Mouse (Mus musculus) liver, embryonic 16.5 days (tissue): ENCODE results near the gene Wdr59. TPM values are rescaled to one million over a fixed set of nuclear protein-coding genes. Genes with fewer than 3 reads are reported as not detected.

Source experiments
- ATAC-seq: fragments of 200-750 bp; cut with Nextera tagmentation; 2 replicates; pipeline ENCODE4 v1.8.0; 2017; ENCODE audit warnings: low read depth, mild to moderate bottlenecking, moderate number of reproducible peaks, moderate library complexity
- H3K27ac ChIP-seq: fragments of 300-500 bp; sonication (generic); 2 replicates; pipeline ENCODE4 v1.5.1; 2014; ENCODE audit warnings: mild to moderate bottlenecking, low read length
- H3K27me3 ChIP-seq: fragments of 300-500 bp; sonication (generic); 2 replicates; pipeline ENCODE4 v1.6.1; 2014; ENCODE audit warnings: low read depth, low read length, mixed read lengths; ENCODE audit not compliant: control insufficient read depth, insufficient read depth
- H3K36me3 ChIP-seq: fragments of 300-500 bp; sonication (generic); 2 replicates; pipeline ENCODE4 v1.6.1; 2014; ENCODE audit warnings: mild to moderate bottlenecking; ENCODE audit not compliant: control insufficient read depth, insufficient read depth
- H3K4me1 ChIP-seq: fragments of 300-500 bp; sonication (generic); 2 replicates; pipeline ENCODE4 v1.6.1; 2014; ENCODE audit warnings: low read depth, low read length, mixed read lengths; ENCODE audit not compliant: control insufficient read depth
- H3K4me2 ChIP-seq: fragments of 300-500 bp; sonication (generic); 2 replicates; pipeline ENCODE4 v1.6.1; 2014; ENCODE audit warnings: low read depth, low read length, mixed read lengths
- H3K4me3 ChIP-seq: fragments of 300-500 bp; sonication (generic); 2 replicates; pipeline ENCODE4 v1.5.1; 2014; ENCODE audit warnings: low read depth, mild to moderate bottlenecking, low read length
- H3K9ac ChIP-seq: fragments of 300-500 bp; sonication (generic); 2 replicates; pipeline ENCODE4 v1.6.1; 2014; ENCODE audit warnings: low read depth, low read length
- H3K9me3 ChIP-seq: fragments of 300-500 bp; sonication (generic); replicated peaks from 2 replicates; pipeline ENCODE4 v1.6.1; 2016; ENCODE audit warnings: low read length; ENCODE audit not compliant: control insufficient read depth
- WGBS: fragments of 180-500 bp; shearing (Covaris S2); extraction: QIAGEN DNeasy Blood & Tissue Kit; methylation state at CpG from one replicate; pipeline ENCODE4 v1.1.7; 2014; ENCODE audit not compliant: insufficient replicate concordance; 5-methylcytosine and 5-hydroxymethylcytosine counted together
- polyA plus RNA-seq: library from polyadenylated mRNA; unstranded; fragments of >200 nt; fragmentation: Nextera tagmentation; extraction: Ambion mirVana; gene quantifications from 2 replicates; pipeline ENCODE4 v1.2.1, GENCODE M21; 2015

The Wdr59 gene
- polyA plus RNA-seq, 1 experiment from 2014 or later = 1.7 TPM

- 52% methylated on average over 5 of the region's 5 CpGs for WGBS
- Histone ChIP-seq H3K4me1 (peaks cover 14% of the 10 kb centered on the region), H3K4me3 (no peak overlapping the region; the same call in 1 of the 2 replicates), H3K27me3 (no peaks in the 10 kb centered on the region), H3K4me2 (peak overlapping the region; percentile 99), H3K9ac (no peak overlapping the region), H3K36me3 (no peaks in the 10 kb centered on the region), H3K27ac (no peak overlapping the region), H3K9me3 (no peaks in the 10 kb centered on the region)
- no peak for ATAC-seq
Measured at GRCm38 (mm10) chr8:111535491-111535890, 13.6 kb upstream of the Wdr59 start.

DNA sequence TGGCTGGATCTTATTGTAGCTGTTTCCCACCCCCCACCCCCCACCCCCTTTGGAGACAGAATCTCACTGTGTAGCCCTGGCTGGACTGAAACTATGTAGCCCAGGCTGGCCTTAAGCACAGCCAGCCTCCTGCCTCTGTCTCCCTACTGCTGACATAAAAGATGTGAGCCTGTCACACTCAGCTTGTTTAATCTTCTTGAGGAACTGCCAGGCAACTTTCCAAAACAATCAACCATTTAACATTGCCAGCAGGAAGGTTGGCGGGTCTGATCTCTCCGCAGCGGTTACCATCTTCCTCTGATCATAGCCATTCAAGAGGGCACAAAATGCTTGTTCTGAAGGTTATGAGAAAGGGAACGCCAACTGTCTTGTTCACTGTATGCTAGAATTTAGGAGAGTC lies 11.6 kb upstream of the Wdr59 start:
- Histone ChIP-seq H3K27ac (no peak overlapping the region), H3K9me3 (no peaks in the 10 kb centered on the region), H3K4me1 (peaks cover 14% of the 10 kb centered on the region), H3K4me3 (no peak overlapping the region), H3K9ac (no peak overlapping the region), H3K36me3 (no peaks in the 10 kb centered on the region), H3K4me2 (no peak overlapping the region), H3K27me3 (no peaks in the 10 kb centered on the region)
- no peak for ATAC-seq
- WGBS = 73% methylated on average over 4 of the region's 4 CpGs

DNA sequence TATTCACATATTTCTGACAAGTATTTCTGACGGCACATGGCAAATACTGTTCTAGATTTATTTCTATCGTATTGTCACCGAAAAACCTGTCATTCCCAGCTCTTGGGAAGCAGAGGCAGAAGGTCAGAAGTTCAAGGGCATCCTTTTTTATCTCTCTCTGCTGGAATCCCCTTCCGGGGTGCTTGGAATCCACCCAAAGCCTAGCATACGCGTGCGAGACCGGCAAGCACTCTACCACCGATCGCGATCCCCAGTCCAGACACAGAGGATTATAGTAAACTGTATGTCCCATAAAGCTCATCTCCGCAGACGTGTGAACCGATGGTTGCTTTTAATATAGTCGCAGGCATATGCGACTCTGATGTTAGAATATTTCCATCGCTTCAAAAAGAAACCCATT lies 9.7 kb upstream of the Wdr59 start:
- no peak overlapping the region for H3K9ac ChIP-seq
- H3K4me1 ChIP-seq = no peaks in the 10 kb centered on the region; the same call in 1 of the 2 replicates
- H3K27me3 ChIP-seq = no peaks in the 10 kb centered on the region
- ATAC-seq = no peak
- H3K4me2 ChIP-seq = no peak overlapping the region
- no peak overlapping the region for H3K27ac ChIP-seq
- no peak overlapping the region for H3K4me3 ChIP-seq
- no peaks in the 10 kb centered on the region for H3K9me3 ChIP-seq
- no peaks in the 10 kb centered on the region for H3K36me3 ChIP-seq
- WGBS = 73% methylated on average over 17 of the region's 17 CpGs

DNA sequence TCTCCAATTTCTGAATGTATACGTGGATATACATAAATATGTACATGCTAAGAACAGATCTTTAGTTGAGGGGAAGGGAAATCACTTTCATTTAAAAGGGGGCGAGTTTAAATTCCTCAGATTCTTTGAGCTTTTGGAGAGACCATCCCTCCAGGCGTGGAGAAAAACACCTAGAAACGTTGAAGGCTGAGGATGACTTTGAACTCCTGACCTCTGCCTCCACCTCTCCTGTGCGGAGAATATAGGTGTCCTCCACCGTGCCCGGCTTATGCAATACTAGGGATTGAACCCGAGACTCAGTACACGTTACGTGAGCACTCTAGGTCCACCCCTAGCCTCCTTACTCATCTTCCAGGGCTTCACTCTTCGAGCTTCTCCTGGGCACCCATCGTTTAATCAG lies 9.3 kb upstream of the Wdr59 start:
- Histone ChIP-seq H3K36me3 (no peaks in the 10 kb centered on the region), H3K27me3 (no peaks in the 10 kb centered on the region), H3K4me2 (no peak overlapping the region), H3K4me1 (no peaks in the 10 kb centered on the region; the same call in 1 of the 2 replicates), H3K4me3 (no peak overlapping the region), H3K9ac (no peak overlapping the region), H3K27ac (no peak overlapping the region), H3K9me3 (no peaks in the 10 kb centered on the region)
- ATAC-seq = no peak
- 62% methylated on average over 12 of the region's 12 CpGs for WGBS

DNA sequence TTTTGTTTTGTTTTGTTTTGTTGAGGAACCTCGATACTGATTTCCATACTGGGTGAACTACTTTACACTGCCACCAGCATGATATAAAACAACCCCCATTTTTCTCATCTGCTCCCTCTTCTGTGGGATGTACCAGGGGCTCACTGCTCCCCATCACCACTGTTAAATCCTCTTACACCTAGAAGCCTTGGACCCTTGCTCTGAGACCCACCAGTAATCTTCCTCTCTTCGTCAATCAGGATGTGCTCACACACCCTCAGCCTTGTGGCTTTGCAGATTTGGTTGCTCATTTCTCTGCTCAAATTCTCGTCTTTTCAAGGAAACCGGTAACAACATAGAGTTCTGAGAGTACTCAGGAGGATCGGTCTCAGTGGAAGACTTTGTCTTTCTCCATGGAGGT lies 6.2 kb upstream of the Wdr59 start:
- Histone ChIP-seq H3K36me3 (no peaks in the 10 kb centered on the region), H3K4me3 (no peak overlapping the region), H3K4me1 (no peaks in the 10 kb centered on the region; the same call in 1 of the 2 replicates), H3K27me3 (no peaks in the 10 kb centered on the region), H3K9me3 (no peaks in the 10 kb centered on the region), H3K9ac (no peak overlapping the region), H3K27ac (no peak overlapping the region), H3K4me2 (no peak overlapping the region)
- ATAC-seq = no peak
- WGBS = 59% methylated on average over 5 of the region's 5 CpGs

DNA sequence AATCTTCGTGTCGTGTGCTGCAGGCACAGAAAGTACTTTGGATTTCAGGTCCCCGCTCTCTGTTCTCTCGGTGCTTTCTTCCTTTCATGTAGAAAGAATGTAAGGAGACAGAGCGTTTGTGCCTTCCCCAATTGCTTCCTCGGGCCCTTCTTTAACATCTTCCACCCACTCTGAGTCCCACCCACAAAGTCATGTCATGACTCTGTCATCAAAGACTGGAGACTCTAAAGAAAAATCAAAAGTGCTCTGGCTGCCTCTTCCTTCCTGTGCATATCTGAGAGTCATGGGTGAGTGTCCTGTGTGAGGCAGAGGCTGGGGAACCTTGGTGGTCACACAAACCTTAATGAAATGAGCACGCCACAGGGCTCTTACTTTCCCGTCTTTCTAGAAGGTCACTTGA lies 5.3 kb upstream of the Wdr59 start:
- H3K27ac ChIP-seq = no peak overlapping the region
- no peaks in the 10 kb centered on the region; the same call in 1 of the 2 replicates for H3K4me1 ChIP-seq
- no peak overlapping the region for H3K9ac ChIP-seq
- no peak for ATAC-seq
- no peaks in the 10 kb centered on the region for H3K36me3 ChIP-seq
- no peaks in the 10 kb centered on the region for H3K9me3 ChIP-seq
- H3K4me3 ChIP-seq = no peak overlapping the region
- WGBS = 36% methylated on average over 8 of the region's 8 CpGs
- H3K27me3 ChIP-seq = no peaks in the 10 kb centered on the region
- H3K4me2 ChIP-seq = no peak overlapping the region

GRCm38 (mm10) chr8:111526403-111527024 lies 4.6 kb upstream of the Wdr59 start:
- Histone ChIP-seq H3K9me3 (no peaks in the 10 kb centered on the region), H3K4me3 (no peak overlapping the region), H3K9ac (no peak overlapping the region), H3K36me3 (no peaks in the 10 kb centered on the region), H3K27me3 (no peaks in the 10 kb centered on the region), H3K4me2 (no peak overlapping the region), H3K4me1 (no peaks in the 10 kb centered on the region; the same call in none of the 2 replicates), H3K27ac (no peak overlapping the region)
- ATAC-seq = no peak
- WGBS = 34% methylated on average over 6 of the region's 6 CpGs

GRCm38 (mm10) chr8:111517466-111517865 lies 4.4 kb downstream of the Wdr59 start:
- WGBS = 74% methylated on average over 2 of the region's 2 CpGs
- no peak for ATAC-seq
- H3K9me3 ChIP-seq = no peaks in the 10 kb centered on the region

DNA sequence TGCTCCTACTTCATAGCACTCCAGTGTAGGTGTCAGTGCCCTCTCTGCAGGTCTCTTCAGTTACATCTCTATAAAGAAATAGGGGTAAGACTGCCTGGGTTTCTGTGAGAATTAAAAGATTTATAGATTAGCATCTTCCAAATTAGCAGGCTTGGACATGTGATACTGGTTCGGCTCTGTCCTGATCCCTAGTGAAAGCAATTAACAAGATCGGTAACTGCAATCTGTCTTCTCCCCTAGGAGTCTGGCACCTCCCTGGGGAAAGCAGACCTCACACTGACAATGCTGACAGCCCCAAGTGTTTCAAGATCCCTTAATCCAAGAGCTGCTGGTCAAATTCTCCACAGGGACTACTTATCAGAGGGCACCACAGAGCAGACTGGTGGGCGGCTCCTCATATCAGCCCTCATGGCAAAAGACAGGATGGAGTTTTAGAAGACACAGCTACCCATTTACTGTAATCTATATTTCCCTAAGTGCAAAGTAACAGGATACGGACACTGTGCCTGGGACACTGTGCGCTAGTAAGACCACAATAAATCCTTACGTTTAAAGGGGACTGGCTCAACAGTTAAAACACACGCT lies 5.3 kb downstream of the Wdr59 start:
- WGBS = 55% methylated on average over 7 of the region's 7 CpGs
- peaks cover 19% of the 10 kb centered on the region for H3K4me1 ChIP-seq
- no peak overlapping the region for H3K9ac ChIP-seq
- H3K4me2 ChIP-seq = no peak overlapping the region
- H3K36me3 ChIP-seq = 0 out of 2 replicates have a peak, but pooled peaks cover 2% of the 10 kb centered on the region
- no peak overlapping the region for H3K4me3 ChIP-seq
- ATAC-seq = peak; percentile 81
- H3K27me3 ChIP-seq = no peaks in the 10 kb centered on the region
- peak overlapping the region; percentile 18; the same call in 1 of the 2 replicates for H3K27ac ChIP-seq
- H3K9me3 ChIP-seq = no peaks in the 10 kb centered on the region

More at GRCm38 (mm10) chr8:111517466-111517865, 4.4 kb downstream of the Wdr59 start:
- H3K9ac ChIP-seq = no peak overlapping the region
- no peak overlapping the region for H3K4me2 ChIP-seq
- 0 out of 2 replicates have a peak, but pooled peaks cover 2% of the 10 kb centered on the region for H3K36me3 ChIP-seq
- H3K27me3 ChIP-seq = no peaks in the 10 kb centered on the region
- no peak overlapping the region for H3K27ac ChIP-seq
- peaks cover 19% of the 10 kb centered on the region for H3K4me1 ChIP-seq
- H3K4me3 ChIP-seq = no peak overlapping the region
